Mouse (Mus musculus) kidney, embryonic 15.5 days (tissue): ENCODE measurements at regions not wholly inside any gene's neighbourhood (a gene's known extent, or its start where the extent isn't known, plus 50 kb on each side); places are given as distances from the start of the nearest gene placed in this dataset.

Source experiments
- ATAC-seq: fragments of 200-750 bp; cut with Nextera tagmentation; replicated peaks from 2 replicates; pipeline ENCODE4 v1.8.0; 2017; ENCODE audit warnings: moderate TSS enrichment; ENCODE audit not compliant: low FRiP score
- H3K27ac ChIP-seq: fragments of 300-500 bp; sonication (generic); 2 replicates; pipeline ENCODE4 v1.5.1; 2015; ENCODE audit warnings: mild to moderate bottlenecking, inconsistent platforms
- H3K27me3 ChIP-seq: fragments of 300-500 bp; sonication (generic); 2 replicates; pipeline ENCODE4 v1.6.1; 2015; ENCODE audit warnings: inconsistent platforms
- H3K36me3 ChIP-seq: fragments of 300-500 bp; sonication (generic); 2 replicates; pipeline ENCODE4 v1.6.1; 2015; ENCODE audit warnings: inconsistent platforms
- H3K4me1 ChIP-seq: fragments of 300-500 bp; sonication (generic); 2 replicates; pipeline ENCODE4 v1.6.1; 2015; ENCODE audit warnings: inconsistent platforms
- H3K4me2 ChIP-seq: fragments of 300-500 bp; sonication (generic); 2 replicates; pipeline ENCODE4 v1.6.1; 2015; ENCODE audit warnings: moderate library complexity, mild to moderate bottlenecking, inconsistent platforms
- H3K4me3 ChIP-seq: fragments of 300-500 bp; sonication (generic); replicated peaks from 2 replicates; pipeline ENCODE4 v1.5.1; 2015; ENCODE audit warnings: mild to moderate bottlenecking, inconsistent platforms
- H3K9ac ChIP-seq: fragments of 300-500 bp; sonication (generic); 2 replicates; pipeline ENCODE4 v1.6.1; 2015; ENCODE audit warnings: mild to moderate bottlenecking, inconsistent platforms
- H3K9me3 ChIP-seq: fragments of 300-500 bp; sonication (generic); replicated peaks from 2 replicates; pipeline ENCODE4 v1.6.1; 2016; ENCODE audit warnings: inconsistent platforms
- WGBS: fragments of 180-500 bp; shearing (Covaris S2); methylation state at CpG from one replicate; pipeline ENCODE4 v1.1.7; 2015; ENCODE audit warnings: mixed read lengths; 5-methylcytosine and 5-hydroxymethylcytosine counted together

GRCm38 (mm10) chr1:83583041-83583440, 175.0 kb upstream of the Sphkap start:
- H3K27me3 ChIP-seq = no peaks in the 10 kb centered on the region
- H3K4me1 ChIP-seq = no peaks in the 10 kb centered on the region
- H3K27ac ChIP-seq = no peak overlapping the region
- WGBS = 86% methylated on average over 4 of the region's 4 CpGs
- H3K9ac ChIP-seq = no peak overlapping the region
- no peak overlapping the region for H3K4me3 ChIP-seq
- no peaks in the 10 kb centered on the region for H3K9me3 ChIP-seq
- no peaks in the 10 kb centered on the region for H3K36me3 ChIP-seq
- H3K4me2 ChIP-seq = no peak overlapping the region
- ATAC-seq = no peak

GRCm38 (mm10) chr1:83569991-83570390, 162.0 kb upstream of the Sphkap start:
- WGBS = 87% methylated on average over 5 of the region's 5 CpGs
- no peak for ATAC-seq
- Histone ChIP-seq H3K27ac (no peak overlapping the region), H3K4me2 (no peak overlapping the region), H3K9me3 (no peaks in the 10 kb centered on the region), H3K36me3 (no peaks in the 10 kb centered on the region), H3K9ac (no peak overlapping the region), H3K4me1 (no peaks in the 10 kb centered on the region), H3K27me3 (no peaks in the 10 kb centered on the region), H3K4me3 (no peak overlapping the region)

GRCm38 (mm10) chr1:83568746-83569145, 160.7 kb upstream of the Sphkap start:
- 94% methylated on average over 1 of the region's 1 CpGs for WGBS
- no peak overlapping the region for H3K4me3 ChIP-seq
- H3K36me3 ChIP-seq = no peaks in the 10 kb centered on the region

GRCm38 (mm10) chr1:83551617-83552016, 143.6 kb upstream of the Sphkap start:
- Histone ChIP-seq H3K27me3 (no peaks in the 10 kb centered on the region), H3K36me3 (no peaks in the 10 kb centered on the region), H3K4me2 (no peak overlapping the region), H3K27ac (no peak overlapping the region), H3K4me3 (no peak overlapping the region), H3K9ac (no peak overlapping the region), H3K4me1 (no peaks in the 10 kb centered on the region), H3K9me3 (no peaks in the 10 kb centered on the region)
- ATAC-seq = no peak

More at GRCm38 (mm10) chr1:83568746-83569145, 160.7 kb upstream of the Sphkap start:
- Histone ChIP-seq H3K27ac (no peak overlapping the region), H3K27me3 (no peaks in the 10 kb centered on the region), H3K4me1 (no peaks in the 10 kb centered on the region), H3K9ac (no peak overlapping the region), H3K4me2 (no peak overlapping the region), H3K9me3 (no peaks in the 10 kb centered on the region)
- no peak for ATAC-seq

- no peak for ATAC-seq
- no peak overlapping the region for H3K4me2 ChIP-seq
- no peak overlapping the region for H3K27ac ChIP-seq
These were observed 127.5 kb upstream of the Sphkap start for GRCm38 (mm10) chr1:83535461-83535860.

GRCm38 (mm10) chr1:83527803-83528202, 119.8 kb upstream of the Sphkap start:
- Histone ChIP-seq H3K4me2 (no peak overlapping the region), H3K4me1 (no peaks in the 10 kb centered on the region), H3K27ac (no peak overlapping the region), H3K9ac (no peak overlapping the region), H3K4me3 (no peak overlapping the region), H3K9me3 (no peaks in the 10 kb centered on the region), H3K27me3 (no peaks in the 10 kb centered on the region), H3K36me3 (no peaks in the 10 kb centered on the region)
- 51% methylated on average over 1 of the region's 1 CpGs for WGBS
- ATAC-seq = no peak

More at GRCm38 (mm10) chr1:83535461-83535860, 127.5 kb upstream of the Sphkap start:
- no peaks in the 10 kb centered on the region for H3K4me1 ChIP-seq
- H3K9ac ChIP-seq = no peak overlapping the region
- no peaks in the 10 kb centered on the region for H3K27me3 ChIP-seq
- H3K9me3 ChIP-seq = no peaks in the 10 kb centered on the region
- no peaks in the 10 kb centered on the region for H3K36me3 ChIP-seq
- H3K4me3 ChIP-seq = no peak overlapping the region

GRCm38 (mm10) chr1:83509356-83509755, 101.4 kb upstream of the Sphkap start:
- H3K27me3 ChIP-seq = no peaks in the 10 kb centered on the region
- H3K4me2 ChIP-seq = no peak overlapping the region
- no peak overlapping the region for H3K27ac ChIP-seq
- H3K4me3 ChIP-seq = no peak overlapping the region
- H3K4me1 ChIP-seq = no peaks in the 10 kb centered on the region
- no peaks in the 10 kb centered on the region for H3K9me3 ChIP-seq
- H3K36me3 ChIP-seq = no peaks in the 10 kb centered on the region
- H3K9ac ChIP-seq = no peak overlapping the region
- 74% methylated on average over 5 of the region's 5 CpGs for WGBS
- ATAC-seq = no peak

GRCm38 (mm10) chr1:83505386-83505785, 97.4 kb upstream of the Sphkap start:
- Histone ChIP-seq H3K36me3 (no peaks in the 10 kb centered on the region), H3K4me1 (no peaks in the 10 kb centered on the region), H3K27me3 (no peaks in the 10 kb centered on the region), H3K9ac (no peak overlapping the region), H3K4me3 (no peak overlapping the region), H3K27ac (no peak overlapping the region), H3K4me2 (no peak overlapping the region), H3K9me3 (no peaks in the 10 kb centered on the region)
- no peak for ATAC-seq
- WGBS = 73% methylated on average over 2 of the region's 2 CpGs

GRCm38 (mm10) chr1:83496888-83497287, 88.9 kb upstream of the Sphkap start:
- Histone ChIP-seq H3K4me1 (no peaks in the 10 kb centered on the region), H3K36me3 (no peaks in the 10 kb centered on the region), H3K27ac (no peak overlapping the region), H3K4me3 (no peak overlapping the region), H3K4me2 (no peak overlapping the region), H3K9me3 (no peaks in the 10 kb centered on the region), H3K9ac (no peak overlapping the region), H3K27me3 (no peaks in the 10 kb centered on the region)
- WGBS = 79% methylated on average over 2 of the region's 2 CpGs
- no peak for ATAC-seq

GRCm38 (mm10) chr1:83496380-83496779, 88.4 kb upstream of the Sphkap start:
- Histone ChIP-seq H3K4me1 (no peaks in the 10 kb centered on the region), H3K27me3 (no peaks in the 10 kb centered on the region), H3K36me3 (no peaks in the 10 kb centered on the region), H3K27ac (no peak overlapping the region), H3K9me3 (no peaks in the 10 kb centered on the region), H3K4me2 (no peak overlapping the region), H3K4me3 (no peak overlapping the region), H3K9ac (no peak overlapping the region)
- ATAC-seq = no peak
- WGBS = 56% methylated on average over 2 of the region's 2 CpGs

- Histone ChIP-seq H3K27ac (no peak overlapping the region), H3K4me1 (no peaks in the 10 kb centered on the region), H3K4me3 (no peak overlapping the region), H3K9ac (no peak overlapping the region), H3K9me3 (no peaks in the 10 kb centered on the region), H3K4me2 (no peak overlapping the region), H3K27me3 (no peaks in the 10 kb centered on the region), H3K36me3 (no peaks in the 10 kb centered on the region)
- ATAC-seq = no peak
- WGBS = 80% methylated on average over 4 of the region's 4 CpGs
These were observed 87.0 kb upstream of the Sphkap start for GRCm38 (mm10) chr1:83495022-83495421.

GRCm38 (mm10) chr1:83479111-83479510, 71.1 kb upstream of the Sphkap start:
- H3K4me1 ChIP-seq = no peaks in the 10 kb centered on the region
- WGBS = 86% methylated on average over 2 of the region's 2 CpGs
- no peak overlapping the region for H3K4me2 ChIP-seq
- no peaks in the 10 kb centered on the region for H3K9me3 ChIP-seq
- no peaks in the 10 kb centered on the region for H3K36me3 ChIP-seq
- no peak overlapping the region for H3K27ac ChIP-seq
- H3K9ac ChIP-seq = no peak overlapping the region
- no peaks in the 10 kb centered on the region for H3K27me3 ChIP-seq
- no peak for ATAC-seq
- H3K4me3 ChIP-seq = no peak overlapping the region
